Mouse (Mus musculus): Measurements from ENCODE around the gene Dennd2d. TPM values are rescaled to one million over a fixed set of nuclear protein-coding genes. Genes with fewer than 3 reads are reported as not detected.

The Dennd2d gene
- polyA plus RNA-seq, 1 experiment from 2014 or later = 3.8 TPM

DNA sequence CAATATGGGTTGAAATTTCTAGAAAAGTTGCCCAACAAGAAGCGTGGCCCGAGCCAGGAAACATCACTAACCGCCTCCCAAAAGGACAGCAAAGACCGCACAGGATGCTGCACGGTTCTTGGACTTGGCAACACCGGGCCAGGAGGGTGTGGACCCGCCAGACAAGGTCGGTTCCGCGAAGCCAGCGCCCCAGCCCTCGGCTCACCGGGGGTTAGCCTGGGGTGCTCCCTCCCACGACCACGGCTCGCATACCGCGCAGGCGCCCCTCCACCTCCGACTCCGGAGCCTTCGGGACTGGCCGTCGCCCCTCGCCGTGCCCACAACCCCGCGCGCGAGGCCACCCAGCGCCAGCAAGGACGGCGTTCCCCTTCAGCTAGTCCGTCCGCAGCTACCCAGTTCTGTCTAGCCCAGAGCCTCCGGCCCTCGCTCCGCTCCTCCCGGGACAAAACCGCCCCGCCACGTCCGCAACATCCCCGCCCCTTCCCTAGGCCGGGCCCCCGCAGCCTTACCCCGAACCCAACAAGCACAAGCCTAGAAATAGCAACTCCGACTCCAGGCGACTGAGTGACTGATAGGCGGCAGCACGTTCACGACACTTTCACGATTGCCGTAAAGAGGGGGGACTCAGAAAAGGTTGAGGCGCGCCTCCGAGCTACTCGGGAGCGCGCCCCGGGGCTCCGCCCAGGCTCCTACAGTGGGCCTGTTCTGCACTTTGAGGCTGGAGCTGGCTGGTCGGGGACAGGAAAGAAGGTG is 65.1 kb downstream of the Dennd2d start, which contains the start of the genes Dram2 and Cept1:
Gene Dram2 (plus strand): TSS at position 628 of the 753 bp plus-strand sequence.
Gene Cept1 (minus strand): TSS at position 632 of the 753 bp plus-strand sequence.
- WGBS (ENCODE audit: insufficient replicate concordance) = under 1% methylated on average over 63 of the region's 63 CpGs
- Histone ChIP-seq H3K4me2 (peak within 1 kb of the TSS; percentile 82), H3K9me3 (replicated peaks) (no peaks in the 10 kb centered on the region), H3K27ac (replicated peaks) (peak within 1 kb of the TSS; percentile 92), H3K36me3 (replicated peaks) (peaks cover 5% of the 10 kb centered on the region; the same call in 1 of the 2 replicates), H3K4me1 (replicated peaks) (peaks cover 24% of the 10 kb centered on the region), H3K4me3 (replicated peaks) (peak within 1 kb of the TSS; percentile 88), H3K27me3 (no peaks in the 10 kb centered on the region), H3K9ac (peak within 1 kb of the TSS; percentile 91)
- ATAC-seq (ENCODE audit: insufficient read depth) = peak; percentile 96

DNA sequence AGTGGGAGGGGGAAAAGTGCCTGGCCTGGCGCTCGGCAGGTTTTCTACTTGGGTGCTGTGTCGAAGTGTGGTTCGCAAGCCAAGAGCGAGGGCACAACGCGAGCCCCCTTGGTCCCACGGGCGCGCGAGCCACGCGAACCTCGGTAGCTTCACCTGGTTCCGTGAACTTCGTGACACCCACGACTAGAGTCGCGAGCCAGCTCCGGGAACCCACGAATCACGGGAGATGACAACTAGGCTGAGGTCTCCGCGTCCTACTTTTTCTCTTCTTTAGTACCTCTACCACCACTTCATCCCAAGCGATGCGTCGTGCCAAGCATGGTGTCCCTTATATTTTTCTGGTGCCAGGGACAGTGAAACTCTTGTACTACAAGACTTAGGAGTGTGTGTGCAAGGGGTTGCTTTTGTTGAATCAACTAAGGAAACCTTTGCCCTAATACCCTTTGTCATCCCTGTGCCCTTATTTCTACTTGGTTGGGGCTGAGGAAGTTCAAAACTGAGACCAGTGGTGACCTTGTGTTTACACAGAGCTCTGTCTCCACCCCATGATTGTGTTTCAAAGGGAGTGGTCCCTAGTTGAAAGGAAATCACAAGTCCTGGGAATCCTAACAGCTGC is 65.8 kb downstream of the Dennd2d start:
- H3K9me3 ChIP-seq (replicated peaks) = no peaks in the 10 kb centered on the region
- peak; percentile 24 for ATAC-seq (ENCODE audit: insufficient read depth)
- peak overlapping the region; percentile 91 for H3K9ac ChIP-seq
- H3K4me1 ChIP-seq (replicated peaks) = peaks cover 24% of the 10 kb centered on the region
- peaks cover 5% of the 10 kb centered on the region; the same call in 1 of the 2 replicates for H3K36me3 ChIP-seq (replicated peaks)
- peak overlapping the region; percentile 88 for H3K4me3 ChIP-seq (replicated peaks)
- peak overlapping the region; percentile 82 for H3K4me2 ChIP-seq
- H3K27ac ChIP-seq (replicated peaks) = peak overlapping the region; percentile 92
- H3K27me3 ChIP-seq = no peaks in the 10 kb centered on the region
- under 1% methylated on average over 27 of the region's 27 CpGs for WGBS (ENCODE audit: insufficient replicate concordance)

DNA sequence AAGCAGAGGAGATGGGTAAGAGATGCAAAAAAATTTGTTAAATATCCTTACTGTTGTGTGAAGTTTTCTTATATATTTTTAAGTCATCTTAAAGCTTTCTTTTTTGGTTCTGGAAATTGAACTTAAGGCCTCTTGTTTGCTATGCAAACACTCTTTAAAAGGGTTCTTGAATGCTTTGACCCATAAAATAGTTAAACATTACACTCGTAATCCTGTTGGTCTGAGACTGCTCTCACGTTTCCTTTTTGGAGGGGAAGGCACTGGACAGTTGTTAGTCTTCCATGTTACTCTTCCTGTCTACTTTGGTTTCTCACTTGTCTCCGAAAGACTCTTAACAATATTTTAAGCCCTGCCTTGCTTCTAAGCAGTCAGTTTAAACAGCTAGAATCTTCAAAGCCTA is 66.8 kb downstream of the Dennd2d start:
- Histone ChIP-seq H3K27ac (replicated peaks) (no peak overlapping the region), H3K27me3 (no peaks in the 10 kb centered on the region), H3K4me3 (replicated peaks) (0 out of 2 replicates have a peak overlapping the region, but pooled peaks have one; percentile 18), H3K9ac (no peak overlapping the region), H3K36me3 (replicated peaks) (peaks cover 5% of the 10 kb centered on the region; the same call in 1 of the 2 replicates), H3K4me2 (peak overlapping the region; percentile 82), H3K4me1 (replicated peaks) (peaks cover 23% of the 10 kb centered on the region), H3K9me3 (replicated peaks) (no peaks in the 10 kb centered on the region)
- no peak for ATAC-seq (ENCODE audit: insufficient read depth)
- WGBS (ENCODE audit: insufficient replicate concordance) = 39% methylated on average over 3 of the region's 3 CpGs

Other genes starting within 250 kb of the Dennd2d start
- not detected in 2 replicates for gene Chil6, start 76.2 kb upstream of the Dennd2d start, polyA plus RNA-seq (2015; fragmentation: Nextera tagmentation; extraction: Ambion mirVana)
- gene Dram2, start 65.4 kb downstream of the Dennd2d start, polyA plus RNA-seq (2015; fragmentation: Nextera tagmentation; extraction: Ambion mirVana) = 32.1 TPM in 2 replicates
- 29.6 and 31.1 TPM in 2 replicates for gene Cept1, start 65.4 kb downstream of the Dennd2d start, polyA plus RNA-seq (2015; fragmentation: Nextera tagmentation; extraction: Ambion mirVana)
- 3.4 and 3.8 TPM in 2 replicates for gene Lrif1, start 202.6 kb downstream of the Dennd2d start, polyA plus RNA-seq (2015; fragmentation: Nextera tagmentation; extraction: Ambion mirVana)

Measured in liver, embryonic 15.5 days (tissue).